8 mouse cellular contexts compared by ENCODE assay signal in the genomic region with DNA sequence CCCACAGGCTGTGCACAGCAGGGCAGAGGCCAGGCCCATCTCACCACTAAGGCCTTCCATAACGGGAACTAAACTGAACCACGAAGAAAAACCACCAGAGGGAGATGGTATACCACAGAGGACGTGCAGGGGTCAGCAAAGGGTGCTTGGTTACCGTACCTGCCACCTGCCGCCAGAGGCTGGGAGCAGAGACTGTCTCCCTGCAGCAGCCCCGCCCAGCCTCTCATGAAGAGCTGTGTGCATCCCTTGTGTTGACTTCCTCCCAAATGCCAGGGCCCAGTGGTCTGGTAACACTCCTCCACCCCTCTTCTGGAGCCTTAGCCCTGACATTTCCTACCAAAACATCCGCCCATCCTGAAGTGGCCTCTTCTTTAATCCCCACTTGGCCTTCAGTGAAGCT. TPM values are rescaled to one million over a fixed set of nuclear protein-coding genes. Genes with fewer than 3 reads are reported as not detected.
A peak's percentile ranks its signal among the peaks of the same experiment; 100 is the strongest.
DNase-seq lines count a peak whose midpoint lies in the region; ATAC-seq lines count a peak whose summit lies in the region.

No protein-coding gene starts in this region.

- H3K4me2 ChIP-seq in heart, embryonic 15.5 days, result no peak overlapping the region

- intact Hi-C loops in heart, postnatal 10 days (cut with DNase I), result loop anchor here (5.0 kb wide), 1 partner anchor 73 kb away; no protein-coding TSS in a partner anchor

- no peaks in the 10 kb centered on the region for H3K9me3 ChIP-seq in heart, embryonic 15.5 days (replicated peaks)

- ATAC-seq in heart, embryonic 15.5 days (replicated peaks; ENCODE audit: insufficient number of reproducible peaks, insufficient read depth, low FRiP score, low read depth), result no peak
- ATAC-seq in granulocyte monocyte progenitor cell, adult 5-6 weeks (replicated peaks; ENCODE audit: poor library complexity, severe bottlenecking), result peak; percentile 52
- peak; percentile 53 for ATAC-seq in megakaryocyte progenitor cell, adult 5-6 weeks (replicated peaks; ENCODE audit: poor library complexity)

- peak overlapping the region; percentile 38; the same call in 1 of the 2 replicates for H3K27ac ChIP-seq in heart, embryonic 15.5 days

- H3K36me3 ChIP-seq in heart, embryonic 15.5 days, result no peaks in the 10 kb centered on the region

- WGBS in heart, embryonic 15.5 days, result 54% methylated on average over 7 of the region's 7 CpGs

- H3K4me1 ChIP-seq in heart, embryonic 15.5 days (replicated peaks), result peaks cover 82% of the 10 kb centered on the region

- H3K9ac ChIP-seq in heart, embryonic 15.5 days, result no peak overlapping the region

- H3K4me3 ChIP-seq in heart, embryonic 15.5 days, result no peak overlapping the region

- no peaks in the 10 kb centered on the region for H3K27me3 ChIP-seq in heart, embryonic 15.5 days

- DNase-seq in heart, postnatal 10 days, result no peak
- DNase-seq in R1 (ENCODE audit: low read depth, low spot score), result peak; percentile 79
- no peak for DNase-seq in embryo, embryonic 9.5 days (ENCODE audit: extremely low spot score)
- no peak for DNase-seq in frontal cortex, adult 2 months (ENCODE audit: extremely low spot score in 1 of 2, low spot score in 1 of 2)
- DNase-seq in left cerebral cortex, adult 8-10 months (ENCODE audit: low spot score in 2 of 2), result no peak

RNA-seq across cellular contexts. Expression of gene Bcar1, which starts 4.0 kb away (rescaled TPM):
- polyA plus RNA-seq in heart, embryonic 15.5 days (2015; fragmentation: Nextera tagmentation; extraction: Ambion mirVana), result 40.1 and 45.3 TPM in 2 replicates
- 10 to 100 TPM; 48.0 to 54.2 TPM for total RNA-seq in heart, postnatal 10 days (2021)
- total RNA-seq in granulocyte monocyte progenitor cell, adult 5-6 weeks (2014; fragmentation: Nextera tagmentation), result not detected in 2 replicates
- total RNA-seq in granulocyte monocyte progenitor cell, adult 5-6 weeks (2017), result not detected in 2 replicates
- total RNA-seq in megakaryocyte progenitor cell, adult 5-6 weeks (2015), result 0.15 TPM in 1 of 2 replicates, not detected in the other
- not detected in 2 replicates for total RNA-seq in megakaryocyte progenitor cell, adult 5-6 weeks (2017)
- 42.1 and 44.2 TPM in 2 replicates for polyA plus RNA-seq in frontal cortex, adult 2 months (2012; rRNA removed)
- 10 to 100 TPM; 49.4 to 54.6 (median 53.5) TPM for total RNA-seq in left cerebral cortex, adult 8-10 months (2022)

RNA-seq across cellular contexts. Expression of gene Ctrb1, which starts 48.8 kb away (rescaled TPM):
- polyA plus RNA-seq in heart, embryonic 15.5 days (2015; fragmentation: Nextera tagmentation; extraction: Ambion mirVana), result 0.43 and 2.9 TPM in 2 replicates
- under 1 TPM in 1 of 2 experiments, not detected in 1; 0.40 TPM for total RNA-seq in heart, postnatal 10 days (2021)
- total RNA-seq in granulocyte monocyte progenitor cell, adult 5-6 weeks (2014; fragmentation: Nextera tagmentation), result not detected in 2 replicates
- total RNA-seq in granulocyte monocyte progenitor cell, adult 5-6 weeks (2017), result not detected in 2 replicates
- total RNA-seq in megakaryocyte progenitor cell, adult 5-6 weeks (2015), result not detected in 2 replicates
- total RNA-seq in megakaryocyte progenitor cell, adult 5-6 weeks (2017), result not detected in 2 replicates
- polyA plus RNA-seq in frontal cortex, adult 2 months (2012; rRNA removed), result 0.24 and 0.25 TPM in 2 replicates
- not detected for total RNA-seq in left cerebral cortex, adult 8-10 months (2022)

Comparison
In these comparisons a context has a peak if more than half of its experiments do, and no peak if none do; other contexts are left out.
1. RNA of gene Bcar1, which starts 4.0 kb away (total RNA-seq): 48.0 to 54.2 TPM in heart, postnatal 10 days and 49.4 to 54.6 TPM in left cerebral cortex, adult 8-10 months; 0.15 TPM in megakaryocyte progenitor cell, adult 5-6 weeks and not detected in granulocyte monocyte progenitor cell, adult 5-6 weeks; every median in the first group is over 10 times any median in the second.